Mouse (Mus musculus) erythroid progenitor cell, adult 5-6 weeks (primary cell): ENCODE data around the gene Scgb1a1. TPM values are rescaled to one million over a fixed set of nuclear protein-coding genes. Genes with fewer than 3 reads are reported as not detected.
A peak's percentile ranks its signal among the peaks of the same experiment; 100 is the strongest.
"Not testable (repeated sequence)": the region's sequence is repeated elsewhere in the genome, so short reads cannot be mapped to it uniquely, and the experiment has no call there.

Experiments
- ATAC-seq: replicated peaks from 2 replicates; pipeline ENCODE4 v1.8.0; 2016; ENCODE audit warnings: moderate number of reproducible peaks, mild to moderate bottlenecking, moderate TSS enrichment, inconsistent platforms; ENCODE audit not compliant: poor library complexity, low FRiP score, severe bottlenecking
- total RNA-seq, 2 experiments: library from RNA; stranded (forward) in 1 of 2; stranded (reverse) in 1 of 2; fragments of 150-400 nt in 1 of 2; fragments of 186-747, 209-891 nt in 1 of 2; gene quantifications; 2 replicates each; pipeline versions ENCODE4 v1.2.3 to v1.2.4; 2015 to 2017; ENCODE audit warnings: low replicate concordance in 2 of 2

The Scgb1a1 gene
- not detected in 2 replicates for total RNA-seq (2015; ENCODE audit: low replicate concordance)
- total RNA-seq (2017; ENCODE audit: low replicate concordance): not detected in 2 replicates

DNA sequence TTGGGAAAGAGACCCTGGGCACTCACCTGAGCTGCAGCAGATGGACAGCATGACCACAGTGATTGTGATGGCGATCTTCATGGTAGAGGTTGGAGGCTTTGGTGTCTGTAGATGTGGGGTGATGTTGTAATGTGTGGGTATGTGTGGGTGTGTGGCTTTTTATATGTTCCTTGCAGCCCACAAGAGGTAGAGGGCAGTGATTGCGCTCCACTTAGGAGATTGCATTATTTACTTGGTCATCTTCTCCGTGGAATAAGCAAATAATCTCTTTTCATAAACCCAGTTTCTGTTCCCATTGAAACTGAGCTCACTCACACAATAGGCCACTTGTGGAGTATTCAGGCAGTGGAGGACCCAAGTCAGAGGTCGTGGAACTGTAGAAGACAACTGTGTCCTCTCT lies at the start of gene Scgb1a1:
Scgb1a1 (minus strand) TSS at position 138 of the 400 bp plus-strand sequence.
- ATAC-seq: no peak

DNA sequence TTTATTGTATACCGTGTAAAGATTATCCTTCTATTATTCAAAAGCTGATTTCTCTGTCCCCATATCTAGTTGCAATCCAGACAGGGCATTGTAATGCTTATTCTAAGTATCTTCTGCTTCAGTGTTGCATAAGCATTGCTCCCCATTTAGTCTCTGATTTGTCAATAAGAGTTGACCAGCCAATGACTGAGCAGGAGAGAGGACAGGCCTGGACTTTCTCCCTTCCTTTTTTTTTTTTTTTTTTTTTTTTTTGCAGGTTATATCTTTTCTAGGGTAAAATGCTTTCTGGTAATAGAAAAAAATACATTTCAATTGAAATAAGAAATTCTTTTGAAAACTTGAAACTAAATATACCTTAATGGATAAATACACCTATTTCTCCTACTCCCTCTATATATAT lies 49.4 kb upstream of the Scgb1a1 start:
- no peak for ATAC-seq

DNA sequence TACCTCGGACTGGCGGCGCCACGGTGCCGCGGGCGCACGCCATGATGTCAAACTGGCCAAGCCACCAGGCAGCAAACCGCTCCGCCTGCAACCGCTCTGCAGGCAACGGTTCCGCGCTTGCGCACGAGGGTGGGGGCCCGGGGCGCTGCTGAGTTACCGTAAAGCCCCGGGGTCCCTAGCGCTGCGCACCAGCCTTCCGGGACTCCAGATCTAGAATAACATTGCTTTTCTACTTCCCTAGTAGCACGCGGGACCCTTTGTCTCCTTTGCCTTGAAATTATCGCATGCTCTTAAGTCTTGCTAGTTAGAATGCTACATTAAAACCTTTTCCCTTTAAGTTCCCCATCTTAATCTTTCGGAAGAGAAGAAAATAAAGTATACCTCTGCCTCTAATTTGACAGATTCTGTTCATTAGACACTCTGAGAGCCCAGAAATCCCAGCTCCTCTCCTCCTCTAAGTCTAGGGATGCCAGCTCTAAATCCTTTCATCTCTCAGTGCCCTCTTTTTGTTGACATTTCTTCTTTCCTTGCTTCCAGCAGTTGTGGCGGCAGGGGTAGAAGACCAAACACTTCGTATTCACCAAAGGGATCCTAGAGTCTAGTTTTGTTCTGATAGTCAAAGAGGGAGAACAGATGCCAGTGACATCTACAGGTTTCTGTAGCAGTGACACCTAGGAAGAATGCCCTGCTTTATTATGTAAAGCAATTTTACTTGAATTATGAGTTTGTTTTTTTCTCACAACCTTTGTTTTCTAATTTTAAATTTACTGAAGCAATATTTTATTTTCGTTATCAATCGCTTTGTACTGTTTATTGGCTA lies 48.0 kb upstream of the Scgb1a1 start, which contains the start of gene Asrgl1:
Asrgl1 (minus strand) TSS at position 125 of the 820 bp plus-strand sequence.
- ATAC-seq: peak; percentile 84

DNA sequence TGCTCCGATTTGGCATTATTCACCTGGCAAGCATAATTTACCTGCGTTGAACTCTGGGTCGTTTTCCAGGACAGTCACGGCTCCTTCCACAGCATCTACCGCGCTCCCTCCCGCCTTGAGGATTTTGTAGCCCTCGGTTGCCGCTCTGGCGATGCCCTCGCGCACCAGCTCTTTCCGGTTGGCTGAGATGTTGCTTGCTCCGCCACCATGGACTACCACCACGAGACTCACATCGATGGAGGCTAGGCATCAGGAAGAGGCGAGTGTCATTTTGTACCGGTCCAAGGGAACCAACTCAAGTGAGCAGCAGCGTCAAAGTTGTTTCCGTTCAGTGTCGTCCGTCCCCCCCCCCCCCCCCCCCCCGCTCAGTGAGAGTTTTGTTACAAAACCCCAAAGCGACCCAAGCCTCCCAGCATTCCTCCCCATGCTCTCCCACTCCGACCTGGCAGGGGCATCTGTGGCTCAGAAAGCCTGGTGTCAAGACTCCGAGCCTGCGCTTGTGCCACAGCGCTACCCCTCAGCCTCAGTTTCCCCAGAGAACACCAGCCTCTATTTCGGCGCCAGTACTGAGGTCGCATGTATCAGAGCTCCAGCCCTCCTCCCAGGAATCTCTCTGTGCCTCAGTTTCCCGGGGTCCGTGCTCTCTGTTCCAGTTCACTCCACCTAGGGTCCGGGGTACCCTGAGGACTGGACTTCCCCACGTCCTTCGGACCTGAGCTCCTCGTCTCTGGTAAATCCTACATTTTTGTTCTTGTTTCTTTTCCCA lies 47.2 kb upstream of the Scgb1a1 start:
- peak; percentile 79 for ATAC-seq

DNA sequence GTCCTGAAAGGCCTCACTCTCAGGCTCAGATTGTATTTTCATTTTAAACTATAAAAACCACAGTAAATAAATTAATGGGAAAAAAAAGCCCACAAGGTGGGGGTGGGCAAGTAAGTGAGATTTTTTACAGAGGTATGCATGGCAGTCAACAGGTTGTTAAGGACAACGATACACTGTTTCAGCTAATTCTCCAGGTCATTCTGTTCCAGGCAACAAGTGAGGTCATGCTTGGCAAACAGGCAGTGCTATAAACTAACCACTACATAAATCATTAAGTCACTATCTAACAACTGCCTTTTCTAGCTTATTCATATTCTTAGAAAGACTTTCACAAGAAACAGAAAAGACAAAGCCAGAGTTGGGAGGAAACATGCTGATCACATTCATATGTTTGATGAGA lies 42.2 kb upstream of the Scgb1a1 start:
- ATAC-seq: no peak

DNA sequence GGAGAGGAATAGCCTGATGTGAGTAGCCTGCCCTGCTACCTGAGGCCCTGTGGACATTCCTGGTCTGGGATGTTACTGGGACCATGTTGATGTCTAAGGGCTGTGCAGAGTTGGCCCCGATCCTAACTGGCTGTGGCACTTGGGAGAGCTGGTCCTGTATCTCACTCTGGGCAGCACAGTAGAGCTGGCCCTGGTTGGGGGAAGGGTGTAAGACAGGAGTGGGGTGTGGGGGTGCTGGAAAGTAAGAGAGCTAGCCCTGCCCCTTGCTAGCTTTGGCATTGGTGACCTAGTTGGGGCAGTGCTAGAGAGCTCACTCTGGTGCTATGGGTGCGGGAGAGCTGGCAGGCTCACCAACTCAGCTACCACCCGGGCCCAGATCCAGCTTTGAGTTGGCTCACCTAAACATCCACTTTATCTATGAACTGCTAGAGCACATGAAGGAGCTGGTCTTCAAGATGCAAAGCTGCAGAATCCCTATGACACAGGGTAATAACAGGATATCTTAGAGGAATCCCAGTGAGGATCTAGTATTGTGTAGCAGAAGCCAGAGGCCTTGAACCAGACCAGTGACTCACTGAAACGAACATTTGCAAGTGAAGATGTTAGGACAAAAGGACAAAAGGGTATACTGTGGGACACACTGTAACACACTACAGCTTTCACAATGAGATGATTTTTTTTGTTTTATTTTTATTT lies 40.9 kb upstream of the Scgb1a1 start:
- ATAC-seq: no peak

DNA sequence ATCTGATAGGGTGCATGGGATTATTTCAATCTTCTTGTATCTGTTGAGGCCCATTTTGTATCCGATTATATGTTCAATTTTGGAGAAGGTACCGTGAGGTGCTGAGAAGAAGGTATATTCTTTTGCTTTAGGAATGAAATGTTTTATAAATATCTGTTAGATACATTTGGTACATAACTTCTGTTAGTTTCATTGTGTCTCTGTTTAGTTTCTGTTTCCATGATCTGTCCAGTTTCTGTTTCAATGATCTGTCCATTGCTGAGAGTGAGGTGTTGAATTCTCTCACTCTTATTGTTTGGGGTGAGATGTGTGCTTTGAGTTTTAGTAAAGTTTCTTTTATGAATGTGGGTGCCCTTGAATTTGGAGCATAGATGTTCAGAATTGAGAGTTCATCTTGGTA lies 36.2 kb upstream of the Scgb1a1 start:
- not testable (repeated sequence) for ATAC-seq

DNA sequence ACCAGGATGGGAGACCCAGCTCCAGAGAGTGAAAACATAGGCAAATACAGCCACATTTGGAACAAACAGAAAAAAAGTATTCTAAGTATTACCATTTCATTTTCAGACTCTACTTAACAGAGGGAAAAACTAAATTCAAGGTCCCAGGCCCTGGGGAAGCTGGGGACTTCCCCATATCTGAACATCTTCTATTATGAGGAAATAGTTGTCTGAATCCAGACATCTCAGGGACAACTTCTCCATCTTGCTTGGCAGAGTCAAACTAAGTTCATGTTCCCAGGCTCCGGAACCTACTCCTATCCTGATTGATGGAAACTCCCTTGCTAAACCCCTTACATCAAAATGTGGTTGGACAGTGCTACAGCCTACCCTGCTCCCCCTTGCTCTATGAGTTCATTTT lies 34.6 kb upstream of the Scgb1a1 start:
- ATAC-seq: no peak

DNA sequence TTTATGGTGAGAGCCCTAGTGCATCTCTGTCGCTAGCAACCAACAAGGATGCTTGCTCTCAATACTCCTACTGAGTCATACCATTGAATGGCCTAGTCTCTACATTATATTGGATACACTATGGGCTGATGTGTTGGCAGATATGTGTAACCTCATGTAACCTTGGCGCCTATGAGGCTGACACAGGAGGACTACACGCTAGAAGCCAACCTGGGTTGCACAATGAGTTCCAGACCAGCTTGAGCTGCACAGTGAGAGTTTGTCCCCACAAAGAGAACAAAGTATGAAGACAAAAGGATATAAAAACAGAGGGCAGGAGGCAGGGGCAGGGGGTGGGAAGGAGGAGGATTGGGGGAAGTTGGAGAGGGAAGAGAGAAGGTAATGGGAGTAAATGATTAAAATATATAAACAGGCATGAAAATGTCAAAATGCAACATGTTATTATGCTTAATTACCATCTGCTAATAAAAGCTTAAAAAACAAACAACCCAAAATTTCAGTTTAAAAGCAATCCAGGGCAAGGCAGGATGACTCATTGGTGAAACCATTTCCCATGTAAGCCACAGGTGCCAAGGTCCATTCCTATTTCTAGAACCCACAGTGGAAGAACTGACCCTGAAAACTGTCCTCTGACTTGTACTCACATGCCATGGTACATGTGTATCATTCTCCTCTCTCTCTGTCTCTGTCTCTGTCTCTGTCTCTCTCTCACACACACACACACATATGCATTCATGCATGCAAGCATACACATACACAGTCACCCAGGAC lies 32.1 kb upstream of the Scgb1a1 start:
- ATAC-seq: no peak

DNA sequence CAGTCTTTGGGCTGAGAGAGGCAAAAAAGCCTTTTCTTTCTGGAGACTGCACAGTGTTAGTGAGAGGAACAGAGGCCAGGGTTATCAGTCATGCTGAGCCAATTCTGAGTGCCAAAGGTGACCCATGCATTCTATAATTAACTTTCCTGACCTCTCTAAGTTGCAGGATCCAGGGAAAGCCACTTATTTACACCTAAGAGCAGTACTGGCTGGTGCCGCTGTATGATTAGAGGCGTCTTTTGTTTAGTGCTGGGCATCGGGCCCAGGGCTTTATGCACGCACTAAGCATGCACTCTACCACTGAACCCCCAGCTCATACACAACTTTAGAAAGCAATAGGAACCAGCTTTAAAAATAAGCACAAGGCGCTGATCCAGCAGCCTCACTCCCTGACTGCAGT lies 29.5 kb upstream of the Scgb1a1 start:
- no peak for ATAC-seq

DNA sequence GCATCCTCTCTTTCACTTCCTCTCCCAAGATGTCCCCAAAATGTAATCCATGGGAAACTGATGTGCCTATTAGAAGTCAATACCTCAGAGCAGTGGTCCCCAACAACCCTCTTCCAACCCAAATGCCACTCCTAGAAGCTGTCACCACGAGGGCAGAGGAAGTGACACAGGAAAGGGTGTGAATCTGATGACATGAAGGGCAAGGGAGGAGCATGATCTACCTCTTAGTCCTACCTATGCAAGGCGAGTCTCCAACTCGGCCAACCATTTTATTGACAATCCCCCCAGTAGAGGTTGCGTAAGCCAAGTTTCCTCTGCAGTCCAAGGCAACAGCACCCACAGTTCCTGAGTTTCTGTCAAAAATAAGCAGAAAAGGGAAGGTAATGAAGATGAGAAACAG lies 28.5 kb upstream of the Scgb1a1 start:
- no peak for ATAC-seq

DNA sequence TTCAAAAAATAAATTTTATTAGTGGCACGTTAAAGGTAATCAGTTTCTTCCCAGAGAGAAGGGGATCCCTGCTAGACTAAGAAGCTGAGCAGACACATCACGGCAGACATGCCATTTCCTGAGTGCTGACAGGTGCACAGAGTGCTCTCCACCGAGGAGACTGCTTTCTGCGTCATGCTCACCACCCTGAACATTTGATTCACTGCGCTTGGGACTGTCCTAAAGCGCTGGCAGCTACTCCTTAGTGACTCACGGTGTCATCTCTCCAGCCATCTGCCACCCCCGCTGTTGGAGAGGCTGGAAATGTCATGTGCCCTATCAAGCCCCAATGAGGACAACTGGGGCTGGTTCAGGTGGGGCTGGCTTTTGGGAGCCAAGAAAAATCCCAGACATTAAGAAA lies 24.3 kb upstream of the Scgb1a1 start:
- ATAC-seq: no peak

DNA sequence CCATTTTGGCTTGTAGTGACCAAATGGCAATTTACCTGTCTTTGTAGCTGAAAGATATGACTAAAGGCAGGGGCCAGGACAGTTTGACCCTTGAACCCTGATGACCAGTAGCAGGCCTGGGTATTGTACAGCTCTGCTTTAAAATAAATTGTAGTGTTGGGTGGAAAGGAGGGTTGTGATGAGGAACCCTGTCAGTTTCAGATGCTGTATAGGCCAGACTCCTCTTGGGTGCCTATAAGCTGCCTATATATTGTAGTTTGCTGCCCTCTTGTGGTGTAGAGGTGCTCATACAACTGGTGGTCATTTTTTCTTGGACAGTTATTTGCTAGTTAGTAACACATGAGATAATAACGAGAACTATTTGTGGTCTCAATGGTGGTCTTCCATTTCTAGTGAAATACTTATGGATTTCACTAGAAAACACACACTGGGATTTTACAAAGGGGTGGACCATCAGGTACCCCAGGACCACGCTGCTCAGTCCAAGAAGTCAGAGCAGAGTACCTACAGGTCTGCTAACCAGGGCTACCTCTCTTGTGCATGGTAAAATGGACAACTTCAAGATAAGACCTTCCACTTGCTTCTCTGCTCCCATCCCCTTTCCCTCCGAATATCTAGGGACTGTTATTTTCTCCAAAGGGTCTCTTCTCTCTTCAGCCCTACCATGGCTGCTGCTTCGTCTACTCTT lies 22.6 kb upstream of the Scgb1a1 start:
- peak; percentile 77 for ATAC-seq

DNA sequence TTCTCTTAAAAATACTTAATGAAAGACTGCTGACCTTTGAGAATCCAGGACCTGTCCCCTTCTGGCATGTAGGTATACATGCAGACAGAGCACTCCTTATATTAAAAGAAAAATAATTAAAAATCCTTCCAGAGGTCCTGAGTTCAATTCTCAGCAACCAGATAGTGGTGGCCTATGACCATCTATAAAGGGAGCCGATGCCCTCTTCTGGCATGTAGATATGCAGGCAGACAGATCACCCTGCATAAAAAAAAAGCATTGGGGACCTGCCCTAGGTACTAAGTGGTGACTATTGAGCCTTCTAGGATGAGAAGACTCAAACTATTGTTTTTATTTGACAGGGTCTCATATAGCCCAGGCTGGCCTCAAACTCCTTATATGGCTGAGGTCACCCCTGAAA lies 20.8 kb upstream of the Scgb1a1 start:
- ATAC-seq: no peak

DNA sequence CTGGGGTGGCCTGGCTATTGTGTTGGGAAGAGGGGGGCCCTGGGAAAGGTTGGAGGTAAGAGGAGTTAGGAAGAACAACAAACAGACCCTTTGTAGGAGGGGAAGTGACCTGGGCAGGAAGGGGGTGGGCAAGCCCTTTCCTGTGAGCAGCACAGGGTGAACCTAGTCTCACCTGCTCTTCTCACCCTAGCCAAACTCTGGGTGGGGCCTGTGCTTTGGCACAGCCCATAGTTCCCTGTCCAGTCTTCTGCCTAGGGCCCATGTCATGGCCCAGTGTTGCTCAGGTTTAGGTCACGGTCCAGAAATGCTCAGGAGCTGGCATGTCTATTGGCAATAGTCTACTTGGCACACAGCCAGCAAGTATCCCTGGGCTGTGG lies 19.6 kb upstream of the Scgb1a1 start:
- no peak for ATAC-seq

DNA sequence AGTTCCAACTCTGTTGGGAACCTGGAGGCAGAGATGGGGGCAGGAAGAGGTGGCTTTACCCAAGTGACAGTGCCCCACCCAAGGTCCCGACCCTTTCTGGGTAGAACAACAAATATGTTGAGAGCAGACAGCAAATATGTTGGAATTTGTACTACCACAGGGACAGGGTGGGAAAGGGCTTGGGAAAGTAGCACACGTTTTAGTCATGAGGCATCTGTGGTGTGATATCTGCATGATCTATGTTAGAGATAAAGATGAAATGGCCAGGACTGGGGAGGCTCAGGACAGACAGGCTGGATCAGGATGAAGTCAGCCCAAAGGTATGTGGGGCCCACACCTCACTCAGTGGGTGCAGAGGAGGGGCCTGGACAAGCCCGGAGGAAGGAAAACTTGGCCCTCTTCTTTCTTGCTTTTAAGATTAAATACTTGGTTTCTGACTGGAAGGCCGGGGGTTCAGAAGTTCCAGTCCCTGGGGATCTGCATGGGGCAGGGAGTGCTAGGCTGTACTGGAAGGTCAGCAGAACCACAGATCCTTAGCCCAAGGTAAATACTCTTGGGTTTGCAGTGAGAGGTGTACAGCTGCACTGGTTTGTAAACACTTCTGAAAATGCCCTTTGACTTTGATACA lies 19.1 kb upstream of the Scgb1a1 start:
- ATAC-seq: no peak

DNA sequence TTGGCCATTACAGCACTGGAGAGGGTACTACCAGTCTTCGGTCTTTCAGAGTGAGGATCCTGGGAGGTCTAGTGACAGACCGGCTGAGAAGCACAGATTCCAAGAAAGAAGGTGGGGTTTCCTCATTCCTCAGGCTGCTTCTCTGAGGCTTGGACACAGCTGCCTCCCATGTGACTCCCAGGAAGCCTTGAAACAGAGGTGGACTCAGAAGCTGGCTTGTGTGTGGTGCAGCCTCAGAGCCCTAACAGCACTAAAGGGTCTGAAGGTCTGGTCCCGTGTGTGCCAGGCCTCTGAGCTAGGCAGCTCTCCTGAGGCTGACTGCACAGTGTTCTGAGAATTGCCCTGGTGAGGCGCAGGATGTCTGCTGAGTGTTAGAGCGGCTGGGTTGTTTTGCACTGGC lies 18.3 kb upstream of the Scgb1a1 start:
- no peak for ATAC-seq

DNA sequence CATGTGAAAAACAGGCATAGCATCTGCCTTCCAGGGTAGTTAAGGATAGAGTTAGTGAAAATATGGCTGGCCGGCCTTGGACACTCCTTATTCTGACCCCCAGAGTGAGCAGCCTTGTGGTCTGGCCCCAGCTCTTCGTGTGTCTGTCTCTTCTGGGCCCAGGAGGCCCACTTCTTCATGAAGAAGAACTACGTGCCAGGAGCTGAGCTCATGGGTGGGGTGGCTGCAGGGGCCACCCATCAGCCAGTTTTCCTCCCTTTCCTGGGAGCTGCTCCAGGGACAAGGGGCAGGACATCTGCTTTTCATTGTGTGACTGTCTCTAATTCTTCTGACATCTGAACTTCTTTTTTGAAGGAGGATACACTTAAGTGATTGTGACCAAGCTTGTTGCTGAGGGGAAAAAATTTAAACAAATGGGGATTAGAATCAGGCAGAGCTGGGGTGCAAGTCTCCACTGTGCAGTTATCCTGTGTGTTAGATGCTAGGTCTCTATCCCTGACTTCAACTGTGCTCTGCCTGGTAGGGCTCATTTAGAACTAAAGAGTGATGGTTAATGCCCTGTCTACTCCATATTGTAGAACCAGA lies 17.4 kb upstream of the Scgb1a1 start:
- no peak for ATAC-seq
